Mouse (Mus musculus) hindbrain, embryonic 12.5 days (tissue): ENCODE measurements around the gene Inpp5d. TPM values are rescaled to one million over a fixed set of nuclear protein-coding genes. Genes with fewer than 3 reads are reported as not detected.
A peak's percentile ranks its signal among the peaks of the same experiment; 100 is the strongest.

ENCODE experiments used
- ATAC-seq: fragments of 200-750 bp; cut with Nextera tagmentation; 2 replicates; pipeline ENCODE4 v1.8.0; 2017; ENCODE audit warnings: moderate TSS enrichment; ENCODE audit not compliant: low FRiP score
- H3K27ac ChIP-seq: fragments of 300-500 bp; sonication (generic); 2 replicates; pipeline ENCODE4 v1.5.1; 2016; ENCODE audit warnings: mild to moderate bottlenecking
- H3K27me3 ChIP-seq: fragments of 300-500 bp; sonication (generic); 2 replicates; pipeline ENCODE4 v1.6.1; 2016; ENCODE audit warnings: mild to moderate bottlenecking
- H3K36me3 ChIP-seq: fragments of 300-500 bp; sonication (generic); 2 replicates; pipeline ENCODE4 v1.6.1; 2016; ENCODE audit warnings: mild to moderate bottlenecking
- H3K4me1 ChIP-seq: fragments of 300-500 bp; sonication (generic); 2 replicates; pipeline ENCODE4 v1.6.1; 2016
- H3K4me2 ChIP-seq: fragments of 300-500 bp; sonication (generic); replicated peaks from 2 replicates; pipeline ENCODE4 v1.6.1; 2016; ENCODE audit warnings: mild to moderate bottlenecking
- H3K4me3 ChIP-seq: fragments of 300-500 bp; sonication (generic); 2 replicates; pipeline ENCODE4 v1.5.1; 2016; ENCODE audit warnings: mild to moderate bottlenecking
- H3K9ac ChIP-seq: fragments of 300-500 bp; sonication (generic); 2 replicates; pipeline ENCODE4 v1.6.1; 2016; ENCODE audit warnings: mild to moderate bottlenecking, moderate library complexity
- H3K9me3 ChIP-seq: fragments of 300-500 bp; sonication (generic); replicated peaks from 2 replicates; pipeline ENCODE4 v1.6.1; 2016; ENCODE audit warnings: mild to moderate bottlenecking
- WGBS: fragments of 180-500 bp; shearing (Covaris S2); methylation state at CpG from one replicate; pipeline ENCODE4 v1.1.7; 2016; 5-methylcytosine and 5-hydroxymethylcytosine counted together
- polyA plus RNA-seq: library from polyadenylated mRNA; unstranded; fragments of >200 nt; fragmentation: Nextera tagmentation; extraction: Ambion mirVana; gene quantifications from 2 replicates; pipeline ENCODE4 v1.2.1, GENCODE M21; 2016

The Inpp5d gene
- polyA plus RNA-seq, 1 experiment from 2014 or later, result 5.5 TPM

DNA sequence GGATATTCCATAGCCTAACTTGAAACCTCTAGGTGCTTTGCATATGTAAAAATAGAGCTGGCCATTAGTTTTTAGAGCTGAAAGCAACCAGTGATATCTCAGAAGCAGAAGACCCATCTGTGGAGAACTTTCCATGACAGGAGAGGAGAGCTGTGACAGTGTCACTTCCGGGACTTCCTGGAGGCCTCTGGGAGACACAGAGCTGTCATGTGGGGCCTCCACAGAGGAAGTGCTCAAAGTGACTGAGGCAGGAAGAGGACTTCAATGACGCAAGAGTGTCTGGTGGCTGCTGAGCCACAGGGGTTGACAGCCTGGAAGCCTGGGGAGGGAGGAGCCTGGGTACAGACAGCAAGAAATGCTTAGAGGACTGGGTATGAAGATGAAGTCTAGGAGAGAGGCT is 6.2 kb downstream of the Inpp5d start:
- no peak overlapping the region for H3K27ac ChIP-seq
- no peak overlapping the region for H3K4me2 ChIP-seq
- no peak overlapping the region for H3K4me3 ChIP-seq
- no peaks in the 10 kb centered on the region; the same call in 1 of the 2 replicates for H3K4me1 ChIP-seq
- 63% methylated on average over 2 of the region's 2 CpGs for WGBS
- H3K9me3 ChIP-seq, result no peaks in the 10 kb centered on the region
- H3K9ac ChIP-seq, result no peak overlapping the region
- no peak for ATAC-seq
- H3K27me3 ChIP-seq, result no peaks in the 10 kb centered on the region
- no peaks in the 10 kb centered on the region for H3K36me3 ChIP-seq

DNA sequence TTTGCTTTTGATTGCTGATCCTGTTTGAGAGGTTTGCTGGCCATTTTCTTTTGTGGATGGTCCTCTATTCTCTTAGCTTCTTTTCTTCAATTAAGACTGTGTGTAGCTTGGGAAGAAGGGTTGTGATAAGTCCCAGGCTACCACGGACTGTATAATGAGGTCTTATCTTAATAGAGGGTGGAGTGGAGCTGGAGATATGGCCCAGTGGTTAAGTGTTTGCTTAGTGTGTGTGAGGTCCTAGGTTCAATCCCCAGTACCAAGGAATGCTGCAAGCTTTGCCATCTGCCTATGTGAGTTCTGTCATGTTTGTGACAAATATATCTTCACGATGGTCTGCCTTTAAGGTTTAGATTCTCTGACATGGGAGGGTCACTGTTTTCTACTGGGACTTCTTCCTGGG is 8.0 kb downstream of the Inpp5d start:
- Histone ChIP-seq H3K27ac (no peak overlapping the region), H3K27me3 (no peaks in the 10 kb centered on the region), H3K9me3 (no peaks in the 10 kb centered on the region), H3K4me2 (no peak overlapping the region), H3K4me3 (no peak overlapping the region), H3K4me1 (no peaks in the 10 kb centered on the region), H3K9ac (no peak overlapping the region), H3K36me3 (no peaks in the 10 kb centered on the region)
- 72% methylated on average over 2 of the region's 2 CpGs for WGBS
- ATAC-seq, result no peak

DNA sequence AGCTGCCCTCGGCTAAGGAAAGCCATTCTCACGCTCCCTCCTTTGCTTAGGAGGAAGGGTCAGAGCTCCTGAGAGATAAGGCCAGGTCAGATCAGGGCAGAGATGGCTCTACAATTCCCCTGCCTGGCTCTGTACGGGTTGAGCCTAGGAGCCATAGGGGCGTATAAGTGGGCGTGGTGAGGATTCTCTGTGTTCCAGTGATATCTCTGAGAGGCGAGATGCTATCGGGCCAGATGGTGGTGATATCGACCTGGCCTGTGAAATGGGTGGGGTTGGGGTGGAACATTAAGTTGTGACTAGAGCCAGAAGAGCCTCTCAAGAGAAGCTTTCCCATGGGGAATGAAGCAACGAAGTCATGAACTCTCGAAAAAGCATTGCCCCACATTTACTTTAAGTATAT is 11.5 kb downstream of the Inpp5d start:
- Histone ChIP-seq H3K9ac (no peak overlapping the region), H3K4me2 (no peak overlapping the region), H3K9me3 (no peaks in the 10 kb centered on the region), H3K4me3 (no peak overlapping the region), H3K27ac (no peak overlapping the region), H3K36me3 (no peaks in the 10 kb centered on the region), H3K4me1 (0 out of 2 replicates have a peak, but pooled peaks cover 1% of the 10 kb centered on the region), H3K27me3 (no peaks in the 10 kb centered on the region; the same call in 1 of the 2 replicates)
- 82% methylated on average over 10 of the region's 10 CpGs for WGBS
- ATAC-seq, result no peak

DNA sequence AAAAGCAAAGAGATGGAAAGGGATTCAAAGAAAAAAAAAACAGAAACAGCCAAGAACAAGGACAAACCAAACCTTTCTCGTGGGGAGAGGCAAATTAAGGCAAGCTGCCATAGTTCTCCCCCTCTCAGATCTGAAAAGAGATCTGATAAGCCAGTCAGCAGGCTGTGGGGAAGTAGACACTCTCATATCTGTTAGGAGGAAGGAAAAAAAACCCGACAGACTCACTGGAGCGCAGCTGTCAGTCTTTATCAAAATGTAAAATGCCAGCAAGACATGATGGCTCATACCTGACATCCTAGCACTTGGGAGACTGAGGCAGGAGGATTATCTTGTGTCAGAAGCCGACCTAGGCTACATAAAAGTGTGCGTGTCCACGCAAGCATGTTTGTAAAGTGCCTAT is 12.1 kb downstream of the Inpp5d start:
- no peak overlapping the region for H3K4me3 ChIP-seq
- no peaks in the 10 kb centered on the region for H3K9me3 ChIP-seq
- H3K27me3 ChIP-seq, result no peaks in the 10 kb centered on the region; the same call in 1 of the 2 replicates
- H3K27ac ChIP-seq, result no peak overlapping the region
- no peaks in the 10 kb centered on the region for H3K36me3 ChIP-seq
- 0 out of 2 replicates have a peak, but pooled peaks cover 4% of the 10 kb centered on the region for H3K4me1 ChIP-seq
- WGBS, result 78% methylated on average over 6 of the region's 6 CpGs
- ATAC-seq, result no peak
- no peak overlapping the region for H3K4me2 ChIP-seq
- no peak overlapping the region for H3K9ac ChIP-seq

DNA sequence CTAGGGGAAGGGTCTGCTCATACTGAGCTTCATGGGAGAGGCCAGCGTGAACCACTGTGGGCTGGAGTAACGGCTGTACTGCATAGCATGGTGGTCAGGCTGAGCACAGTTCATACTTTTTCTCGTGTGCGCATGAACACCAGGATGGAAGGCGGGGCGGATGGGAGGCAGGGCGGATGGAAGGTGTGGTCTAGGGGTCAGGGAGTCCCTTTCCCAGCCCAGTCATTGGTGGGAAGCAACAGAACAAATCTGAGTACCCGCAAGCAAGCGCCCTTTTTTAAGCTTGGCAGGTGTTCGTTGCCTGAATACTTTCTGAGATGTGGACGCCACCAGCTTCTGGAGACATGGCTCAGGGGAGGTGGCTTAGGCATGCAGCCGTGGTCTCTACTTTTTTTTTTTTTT is 16.6 kb downstream of the Inpp5d start:
- H3K27ac ChIP-seq, result no peak overlapping the region
- WGBS, result 80% methylated on average over 12 of the region's 12 CpGs
- ATAC-seq, result no peak

DNA sequence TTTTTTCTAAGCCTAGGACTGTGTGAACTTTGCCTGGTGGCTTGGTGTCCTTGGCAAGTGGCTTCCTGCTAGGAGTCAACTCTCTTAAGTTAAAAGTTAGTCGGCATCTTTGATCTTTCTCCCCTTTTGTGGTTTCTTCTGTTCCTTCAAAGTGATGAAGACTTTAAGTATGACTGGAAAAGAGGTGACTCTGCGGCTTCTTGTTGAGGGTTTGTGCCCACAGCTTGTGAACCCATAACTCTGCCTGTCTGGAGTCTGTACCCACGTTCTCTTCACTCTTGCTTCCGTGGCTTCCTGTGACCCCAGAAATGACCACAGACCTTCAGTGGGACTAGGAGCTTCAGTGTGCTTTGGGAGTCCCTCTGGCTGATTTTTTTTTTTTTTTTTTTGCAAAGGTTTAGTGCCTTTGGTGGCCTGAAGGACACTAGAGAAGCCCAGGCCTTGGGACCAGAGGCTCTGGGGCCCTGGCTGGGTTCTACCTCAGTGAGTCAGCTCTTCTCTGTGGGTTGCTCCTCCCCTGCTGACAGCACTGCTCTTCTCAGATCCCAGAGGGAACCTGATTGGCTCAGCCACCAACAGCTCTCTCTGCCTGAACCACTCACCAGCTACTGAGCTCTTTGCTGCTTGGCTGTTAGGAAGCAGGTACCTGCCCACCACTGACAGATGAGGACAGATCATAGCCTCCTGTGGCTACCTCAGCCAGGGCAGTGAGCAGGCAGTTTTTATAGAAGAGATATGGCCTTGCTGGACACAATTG is 17.2 kb downstream of the Inpp5d start:
- Histone ChIP-seq H3K9me3 (no peaks in the 10 kb centered on the region), H3K4me1 (0 out of 2 replicates have a peak, but pooled peaks cover 4% of the 10 kb centered on the region), H3K4me2 (no peak overlapping the region), H3K9ac (no peak overlapping the region), H3K36me3 (no peaks in the 10 kb centered on the region), H3K27ac (no peak overlapping the region), H3K27me3 (no peaks in the 10 kb centered on the region; the same call in 1 of the 2 replicates), H3K4me3 (no peak overlapping the region)
- ATAC-seq, result peak; percentile 40; the same call in 1 of the 2 replicates
- 87% methylated on average over 4 of the region's 4 CpGs for WGBS

More for the DNA sequence above, 16.6 kb downstream of the Inpp5d start:
- no peaks in the 10 kb centered on the region for H3K36me3 ChIP-seq
- no peaks in the 10 kb centered on the region for H3K9me3 ChIP-seq
- no peaks in the 10 kb centered on the region; the same call in 1 of the 2 replicates for H3K27me3 ChIP-seq
- 0 out of 2 replicates have a peak, but pooled peaks cover 4% of the 10 kb centered on the region for H3K4me1 ChIP-seq
- H3K4me3 ChIP-seq, result no peak overlapping the region
- no peak overlapping the region for H3K9ac ChIP-seq
- no peak overlapping the region for H3K4me2 ChIP-seq

DNA sequence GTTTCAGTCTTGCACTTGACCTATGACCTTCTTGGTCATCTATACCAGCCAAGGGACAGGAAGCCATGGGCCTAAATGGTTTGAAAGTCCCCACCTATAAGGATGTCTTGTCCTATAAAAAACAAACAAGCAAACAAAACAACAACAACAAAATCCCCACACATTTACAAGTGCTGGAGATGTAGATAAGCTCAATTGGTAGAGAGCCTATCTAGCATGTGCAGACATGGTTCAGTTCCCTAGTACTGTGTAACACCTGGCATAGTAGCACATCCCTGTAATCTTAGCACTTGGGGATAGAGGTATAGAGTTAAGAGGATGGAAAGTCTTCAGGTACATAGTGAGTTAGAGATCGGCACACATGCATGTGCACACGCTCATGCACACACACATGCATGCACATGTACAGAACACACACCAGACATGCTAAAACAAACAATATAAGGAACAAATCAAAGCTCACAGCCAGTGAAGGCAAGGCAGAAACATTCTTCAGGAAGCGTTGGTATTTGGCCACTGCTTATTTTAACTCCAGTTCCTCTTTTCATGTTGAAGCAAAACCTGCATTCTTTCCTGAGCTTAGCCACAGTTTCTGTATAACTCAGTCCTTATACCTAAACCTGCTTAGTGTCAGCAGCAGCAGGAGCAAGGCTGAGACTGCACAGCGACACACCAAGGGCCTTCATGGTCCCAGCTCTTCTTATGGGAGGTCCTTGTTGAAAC is 17.9 kb downstream of the Inpp5d start:
- no peak overlapping the region for H3K4me2 ChIP-seq
- no peaks in the 10 kb centered on the region; the same call in 1 of the 2 replicates for H3K27me3 ChIP-seq
- no peak overlapping the region for H3K4me3 ChIP-seq
- no peak overlapping the region for H3K9ac ChIP-seq
- no peak overlapping the region for H3K27ac ChIP-seq
- no peaks in the 10 kb centered on the region for H3K36me3 ChIP-seq
- 0 out of 2 replicates have a peak, but pooled peaks cover 4% of the 10 kb centered on the region for H3K4me1 ChIP-seq
- 91% methylated on average over 4 of the region's 4 CpGs for WGBS
- no peaks in the 10 kb centered on the region for H3K9me3 ChIP-seq
- no peak for ATAC-seq

DNA sequence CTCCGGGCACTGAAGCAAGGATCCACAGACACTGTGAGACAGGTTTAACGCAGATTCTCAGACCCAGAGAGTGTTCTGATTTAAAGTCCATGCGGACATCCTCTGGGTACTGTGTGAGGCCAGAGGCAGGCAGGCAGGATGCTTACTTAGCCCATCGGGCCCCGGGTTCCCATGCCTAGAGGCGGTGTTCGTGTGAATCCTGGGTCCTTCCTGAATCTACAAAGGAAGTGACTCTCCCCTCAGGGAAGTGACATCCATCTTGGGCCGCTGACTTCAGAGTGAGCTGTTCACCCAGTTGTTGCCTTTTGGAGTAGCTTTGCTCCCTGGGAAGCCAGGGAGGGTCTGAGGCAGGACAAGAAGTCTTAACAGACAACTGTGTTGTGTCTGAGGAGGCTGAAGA is 19.6 kb downstream of the Inpp5d start:
- 89% methylated on average over 8 of the region's 8 CpGs for WGBS

DNA sequence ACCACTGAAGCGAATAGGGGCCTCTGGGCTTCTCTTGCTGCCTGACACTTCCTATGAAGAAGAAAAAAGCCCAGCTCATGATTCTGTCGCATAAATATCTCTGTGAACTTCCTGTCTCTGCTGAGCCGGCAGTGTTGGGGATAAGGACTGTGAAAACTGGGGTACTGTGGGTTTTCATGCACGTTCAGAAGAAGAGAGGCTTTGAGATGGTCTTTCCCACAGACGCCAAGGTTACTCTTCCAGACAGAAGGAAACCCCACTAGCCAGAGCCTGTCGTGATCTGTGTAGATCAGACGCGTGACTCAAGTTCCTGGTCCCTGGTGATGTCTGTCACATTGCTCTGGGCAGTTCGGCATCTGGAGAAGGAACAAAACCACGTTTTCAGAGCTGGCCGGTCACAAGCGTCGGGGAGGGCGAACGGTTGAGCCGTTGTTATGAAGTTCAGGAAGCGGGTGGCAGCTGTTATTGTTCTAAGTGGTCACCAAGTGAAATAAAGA is 20.1 kb downstream of the Inpp5d start:
- ATAC-seq, result no peak
- Histone ChIP-seq H3K4me3 (no peak overlapping the region), H3K9me3 (no peaks in the 10 kb centered on the region), H3K4me2 (no peak overlapping the region), H3K27ac (no peak overlapping the region), H3K36me3 (no peaks in the 10 kb centered on the region), H3K27me3 (no peaks in the 10 kb centered on the region; the same call in 1 of the 2 replicates), H3K4me1 (0 out of 2 replicates have a peak, but pooled peaks cover 4% of the 10 kb centered on the region), H3K9ac (no peak overlapping the region)
- 74% methylated on average over 17 of the region's 17 CpGs for WGBS

More for the DNA sequence above, 19.6 kb downstream of the Inpp5d start:
- Histone ChIP-seq H3K9me3 (no peaks in the 10 kb centered on the region), H3K9ac (no peak overlapping the region), H3K27me3 (no peaks in the 10 kb centered on the region; the same call in 1 of the 2 replicates), H3K4me3 (no peak overlapping the region), H3K36me3 (no peaks in the 10 kb centered on the region), H3K27ac (no peak overlapping the region), H3K4me1 (0 out of 2 replicates have a peak, but pooled peaks cover 4% of the 10 kb centered on the region), H3K4me2 (no peak overlapping the region)
- no peak for ATAC-seq

DNA sequence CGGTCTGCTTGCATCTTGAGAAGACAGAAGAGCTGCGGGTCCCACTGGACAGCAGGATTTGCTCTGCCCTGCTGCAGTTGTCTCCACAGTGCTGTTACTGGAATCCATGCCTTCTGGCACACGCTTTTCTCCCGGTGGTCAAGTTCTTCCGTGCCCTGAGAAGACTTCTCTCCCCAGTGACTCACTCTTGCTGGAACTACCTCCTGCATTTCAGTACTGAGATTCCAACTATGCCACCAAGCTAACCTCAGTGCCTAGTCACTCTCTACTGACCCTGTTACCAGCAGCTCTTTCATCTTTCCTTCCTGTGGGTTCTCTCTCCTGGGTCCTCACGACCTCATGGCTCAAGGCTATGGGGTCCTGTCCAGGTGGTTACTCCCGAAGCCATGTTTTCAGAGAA is 22.9 kb downstream of the Inpp5d start:
- WGBS, result 86% methylated on average over 7 of the region's 7 CpGs

DNA sequence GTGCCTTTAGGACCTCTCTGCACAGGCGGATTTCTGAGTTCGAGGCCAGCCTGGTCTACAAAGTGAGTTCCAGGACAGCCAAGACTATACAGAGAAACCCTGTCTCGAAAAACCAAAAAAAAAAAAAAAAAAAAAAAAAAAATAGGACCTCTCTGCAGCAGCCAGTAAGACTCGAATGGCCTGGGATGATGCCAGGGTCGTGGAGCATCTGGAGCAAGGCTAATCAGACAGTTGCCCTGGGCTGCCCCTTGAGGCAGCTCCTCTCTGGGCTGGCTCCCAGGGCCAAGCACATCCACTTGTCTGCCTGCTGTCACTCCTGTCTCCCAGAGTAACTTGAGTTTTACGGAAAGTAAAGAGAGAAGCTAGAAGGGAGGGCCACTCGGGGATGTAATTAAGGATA is 24.9 kb downstream of the Inpp5d start:
- 73% methylated on average over 7 of the region's 7 CpGs for WGBS
- Histone ChIP-seq H3K36me3 (no peaks in the 10 kb centered on the region), H3K9ac (no peak overlapping the region), H3K27me3 (no peaks in the 10 kb centered on the region), H3K4me1 (no peaks in the 10 kb centered on the region), H3K9me3 (no peaks in the 10 kb centered on the region), H3K27ac (no peak overlapping the region), H3K4me2 (no peak overlapping the region), H3K4me3 (no peak overlapping the region)
- no peak for ATAC-seq

More for the DNA sequence above, 22.9 kb downstream of the Inpp5d start:
- Histone ChIP-seq H3K27ac (no peak overlapping the region), H3K4me2 (no peak overlapping the region), H3K9ac (no peak overlapping the region), H3K4me1 (no peaks in the 10 kb centered on the region), H3K27me3 (no peaks in the 10 kb centered on the region), H3K4me3 (no peak overlapping the region), H3K9me3 (no peaks in the 10 kb centered on the region), H3K36me3 (no peaks in the 10 kb centered on the region)
- ATAC-seq, result no peak

DNA sequence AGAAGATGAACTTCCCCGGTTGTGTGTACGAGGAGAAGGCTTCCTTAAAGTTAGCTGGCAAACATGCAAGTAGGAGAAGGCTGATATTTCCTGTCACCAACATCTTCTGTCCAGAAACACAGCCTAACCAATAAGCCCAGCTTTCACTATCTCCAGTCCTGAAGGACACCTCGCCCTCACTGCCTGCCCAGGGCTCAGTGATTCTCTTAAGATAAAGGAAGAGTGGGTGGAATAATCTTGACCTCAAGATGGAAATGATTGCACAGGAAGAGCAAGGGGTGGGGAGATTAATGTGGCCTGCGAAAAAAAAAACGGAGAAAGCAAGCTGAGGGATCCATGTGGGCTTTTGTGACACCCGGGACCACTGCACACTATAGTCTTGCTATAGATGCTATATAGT is 25.6 kb downstream of the Inpp5d start:
- no peak for ATAC-seq
- 84% methylated on average over 6 of the region's 6 CpGs for WGBS
- H3K4me2 ChIP-seq, result no peak overlapping the region
- no peak overlapping the region for H3K4me3 ChIP-seq
- no peaks in the 10 kb centered on the region for H3K36me3 ChIP-seq
- no peaks in the 10 kb centered on the region for H3K27me3 ChIP-seq
- H3K27ac ChIP-seq, result no peak overlapping the region
- no peaks in the 10 kb centered on the region for H3K9me3 ChIP-seq
- no peak overlapping the region for H3K9ac ChIP-seq
- no peaks in the 10 kb centered on the region for H3K4me1 ChIP-seq
